Mouse (Mus musculus) ES-Bruce4 (cell line): Measurements from ENCODE around the gene Trim2. TPM values are rescaled to one million over a fixed set of nuclear protein-coding genes. Genes with fewer than 3 reads are reported as not detected.

ENCODE experiments used
- H3K27ac ChIP-seq: 2 replicates; pipeline ENCODE4 v1.5.1; 2012; ENCODE audit warnings: low read length, inconsistent platforms; ENCODE audit not compliant: insufficient read depth
- H3K27me3 ChIP-seq: 2 replicates; pipeline ENCODE4 v1.6.1; 2012; ENCODE audit warnings: mild to moderate bottlenecking, low read length, inconsistent platforms; ENCODE audit not compliant: control insufficient read depth, poor library complexity, insufficient read depth, severe bottlenecking
- H3K36me3 ChIP-seq: 2 replicates; pipeline ENCODE4 v1.6.1; 2012; ENCODE audit warnings: inconsistent platforms, mild to moderate bottlenecking, low read length, moderate library complexity; ENCODE audit not compliant: control insufficient read depth, poor library complexity, insufficient read depth, severe bottlenecking
- H3K4me1 ChIP-seq: one replicate; pipeline ENCODE4 v1.8.1; 2011; ENCODE audit warnings: low read length; ENCODE audit not compliant: control insufficient read depth, insufficient read depth
- H3K4me3 ChIP-seq: 2 replicates; pipeline ENCODE4 v1.5.1; 2011; ENCODE audit warnings: low read depth, mild to moderate bottlenecking, low read length
- H3K9ac ChIP-seq: 2 replicates; pipeline ENCODE4 v1.6.1; 2012; ENCODE audit warnings: low read depth, mild to moderate bottlenecking, inconsistent platforms; ENCODE audit not compliant: poor library complexity, severe bottlenecking
- H3K9me3 ChIP-seq: replicated peaks from 2 replicates; pipeline ENCODE4 v1.6.1; 2012; ENCODE audit warnings: mild to moderate bottlenecking, low read length, inconsistent platforms; ENCODE audit not compliant: control insufficient read depth, poor library complexity, insufficient read depth, severe bottlenecking
- CTCF ChIP-seq: IDR thresholded peaks from one replicate; pipeline ENCODE4 v1.8.1; 2011; ENCODE audit warnings: low read depth, low read length
- EP300 ChIP-seq: IDR thresholded peaks from 2 replicates; pipeline ENCODE4 v1.6.1; 2011; ENCODE audit warnings: low read depth, low read length; ENCODE audit not compliant: insufficient read depth
- POLR2A ChIP-seq: IDR thresholded peaks from one replicate; pipeline ENCODE4 v1.8.1; 2011; ENCODE audit warnings: low read length; ENCODE audit not compliant: insufficient read depth
- polyA plus RNA-seq: library from polyadenylated mRNA; stranded (reverse); fragments of >200 nt; gene quantifications from 2 replicates; pipeline ENCODE4 v1.2.4, GENCODE M21; 2011; ENCODE audit warnings: low read depth; ENCODE audit not compliant: missing spikeins, insufficient read depth, insufficient read length

The Trim2 gene
- polyA plus RNA-seq, 1 experiment = 12.8 TPM

GRCm38 (mm10) chr3:84189629-84190173 lies 117.0 kb downstream of the Trim2 start:
- H3K9ac ChIP-seq = peak overlapping the region; percentile 35
- H3K27ac ChIP-seq = peak overlapping the region; percentile 84
- H3K36me3 ChIP-seq = no peaks in the 10 kb centered on the region
- H3K27me3 ChIP-seq = no peaks in the 10 kb centered on the region
- TF ChIP-seq POLR2A (no peak), EP300 (peak; percentile 73)
- H3K4me3 ChIP-seq = peak overlapping the region; percentile 69
- no peaks in the 10 kb centered on the region for H3K9me3 ChIP-seq
- H3K4me1 ChIP-seq = no peaks in the 10 kb centered on the region

GRCm38 (mm10) chr3:84181717-84182116 lies 125.0 kb downstream of the Trim2 start:
- no peaks in the 10 kb centered on the region for H3K36me3 ChIP-seq
- TF ChIP-seq EP300 (peak; percentile 92), CTCF (no peak), POLR2A (no peak)
- peak overlapping the region; percentile 100 for H3K27ac ChIP-seq
- no peaks in the 10 kb centered on the region for H3K9me3 ChIP-seq
- H3K9ac ChIP-seq = no peak overlapping the region
- H3K4me1 ChIP-seq = peaks cover 5% of the 10 kb centered on the region
- peak overlapping the region; percentile 24; the same call in 1 of the 2 replicates for H3K4me3 ChIP-seq
- no peaks in the 10 kb centered on the region for H3K27me3 ChIP-seq

GRCm38 (mm10) chr3:84181102-84181501 lies 125.6 kb downstream of the Trim2 start:
- Histone ChIP-seq H3K27ac (peak overlapping the region; percentile 100), H3K9ac (peak overlapping the region; percentile 4; the same call in 1 of the 2 replicates), H3K36me3 (no peaks in the 10 kb centered on the region), H3K27me3 (no peaks in the 10 kb centered on the region), H3K4me1 (peaks cover 5% of the 10 kb centered on the region), H3K4me3 (peak overlapping the region; percentile 8), H3K9me3 (no peaks in the 10 kb centered on the region)
- TF ChIP-seq CTCF (no peak), POLR2A (no peak)

DNA sequence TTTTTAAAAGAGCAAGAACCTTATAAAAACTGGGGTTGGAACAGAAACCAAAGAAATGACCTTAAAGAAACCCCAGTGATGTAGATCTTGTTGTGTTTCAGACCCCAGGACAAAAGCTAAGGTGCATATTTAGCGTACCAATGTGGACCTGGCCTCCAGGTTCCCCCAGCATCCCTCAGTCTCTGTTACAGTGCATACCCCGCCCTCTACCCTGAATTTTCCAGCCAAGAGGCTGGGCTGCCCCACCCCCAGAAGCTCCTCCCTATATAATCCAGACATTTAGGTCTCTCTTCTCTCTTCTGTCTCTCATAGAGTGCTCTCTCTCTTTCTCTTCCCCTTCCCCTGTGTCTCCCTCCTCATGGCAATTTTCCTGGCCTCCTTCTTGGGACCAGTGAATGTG lies 126.4 kb downstream of the Trim2 start:
- H3K4me3 ChIP-seq = peak overlapping the region; percentile 13; the same call in 1 of the 2 replicates
- no peaks in the 10 kb centered on the region for H3K27me3 ChIP-seq
- H3K36me3 ChIP-seq = 0 out of 2 replicates have a peak, but pooled peaks cover 3% of the 10 kb centered on the region
- peaks cover 5% of the 10 kb centered on the region for H3K4me1 ChIP-seq
- H3K9me3 ChIP-seq = no peaks in the 10 kb centered on the region
- peak overlapping the region; percentile 100 for H3K27ac ChIP-seq
- peak overlapping the region; percentile 4; the same call in 1 of the 2 replicates for H3K9ac ChIP-seq
- TF ChIP-seq EP300 (peak; percentile 77), POLR2A (no peak)

DNA sequence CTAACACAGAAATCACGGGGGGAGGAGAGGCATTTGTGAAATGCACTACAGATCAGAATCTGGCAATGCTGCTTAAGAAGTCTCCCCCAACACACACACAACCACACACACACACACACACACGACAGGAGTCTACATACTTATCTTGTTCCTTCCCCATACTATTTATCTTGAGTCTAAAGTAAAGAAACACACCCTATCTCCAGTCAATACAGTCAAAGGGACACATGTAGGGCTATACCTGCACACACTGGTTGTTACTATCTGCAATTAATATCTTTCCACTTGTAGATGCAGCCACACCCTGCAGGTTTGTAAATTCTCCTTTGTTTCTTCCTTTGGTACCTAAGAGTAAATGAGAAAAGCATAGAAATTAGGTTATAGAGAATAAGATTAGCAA lies 128.8 kb downstream of the Trim2 start:
- Histone ChIP-seq H3K4me1 (peaks cover 3% of the 10 kb centered on the region), H3K4me3 (no peak overlapping the region), H3K27ac (no peak overlapping the region), H3K36me3 (0 out of 2 replicates have a peak, but pooled peaks cover 5% of the 10 kb centered on the region), H3K9ac (no peak overlapping the region), H3K27me3 (no peaks in the 10 kb centered on the region), H3K9me3 (no peaks in the 10 kb centered on the region)
- TF ChIP-seq EP300 = no peak
- TF ChIP-seq POLR2A = no peak
- TF ChIP-seq CTCF = no peak

DNA sequence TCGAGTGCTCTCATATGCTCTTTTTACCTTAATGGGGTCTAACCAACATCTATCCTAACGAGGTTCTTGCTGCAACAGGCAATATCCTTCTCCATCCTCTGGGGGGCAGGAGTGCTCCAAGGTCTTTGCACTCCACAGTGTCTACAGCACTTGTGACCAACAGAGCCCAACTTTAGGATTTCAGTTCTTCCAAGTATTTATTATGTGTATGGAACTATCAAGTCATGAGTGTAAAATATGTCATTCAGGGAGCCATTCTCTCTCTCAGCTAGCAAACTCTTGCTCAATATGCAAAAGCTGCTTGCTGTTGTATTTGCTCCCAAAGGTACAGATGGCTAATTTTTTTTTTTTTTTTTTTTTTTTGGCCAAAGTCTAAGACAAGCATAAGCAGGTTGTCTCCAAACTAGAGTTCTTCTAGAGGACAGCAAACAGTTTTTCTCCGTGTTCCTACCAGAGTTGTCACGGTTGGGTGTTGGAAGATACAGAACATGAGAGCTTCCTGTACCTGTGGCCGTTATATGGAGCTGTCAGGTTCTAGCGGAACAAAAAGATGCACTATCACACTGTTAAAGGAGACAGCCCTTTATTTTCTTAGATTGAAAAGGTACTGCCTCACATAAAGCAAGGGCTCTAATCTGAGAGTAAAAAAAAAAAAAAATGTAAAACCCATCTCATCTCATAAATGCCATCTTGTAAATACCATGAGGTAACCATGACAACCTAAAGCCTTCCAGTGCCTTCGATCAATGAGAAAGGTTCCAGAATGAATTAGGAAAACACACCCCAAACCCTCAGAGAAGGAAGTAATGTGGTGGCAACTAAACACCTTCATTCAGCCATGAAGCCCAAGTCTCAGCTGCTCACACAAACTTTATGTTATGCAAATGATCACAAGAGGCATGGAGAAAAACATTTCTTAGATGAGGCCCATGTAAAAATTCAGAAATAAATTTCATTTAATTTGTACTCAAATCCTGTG lies 131.1 kb downstream of the Trim2 start:
- H3K4me1 ChIP-seq = peaks cover 2% of the 10 kb centered on the region
- H3K27ac ChIP-seq = no peak overlapping the region
- no peaks in the 10 kb centered on the region for H3K27me3 ChIP-seq
- H3K9me3 ChIP-seq = no peaks in the 10 kb centered on the region
- H3K9ac ChIP-seq = no peak overlapping the region
- no peak overlapping the region for H3K4me3 ChIP-seq
- TF ChIP-seq EP300 (no peak), POLR2A (no peak), CTCF (peak; percentile 71)
- peaks cover 8% of the 10 kb centered on the region; the same call in 1 of the 2 replicates for H3K36me3 ChIP-seq
